Mouse (Mus musculus) yolk sac, embryonic 10.5 days (tissue): ENCODE measurements around the gene Tmem131l.

Experiments used
- DNase-seq: peaks from one replicate; pipeline ENCODE4 v3.0.0-alpha.2; 2017; ENCODE audit warnings: low spot score

Gene Tmem131l

GRCm38 (mm10) chr3:84010995-84011663 is 28.8 kb downstream of the Tmem131l start:
- DNase-seq = no peak

DNA sequence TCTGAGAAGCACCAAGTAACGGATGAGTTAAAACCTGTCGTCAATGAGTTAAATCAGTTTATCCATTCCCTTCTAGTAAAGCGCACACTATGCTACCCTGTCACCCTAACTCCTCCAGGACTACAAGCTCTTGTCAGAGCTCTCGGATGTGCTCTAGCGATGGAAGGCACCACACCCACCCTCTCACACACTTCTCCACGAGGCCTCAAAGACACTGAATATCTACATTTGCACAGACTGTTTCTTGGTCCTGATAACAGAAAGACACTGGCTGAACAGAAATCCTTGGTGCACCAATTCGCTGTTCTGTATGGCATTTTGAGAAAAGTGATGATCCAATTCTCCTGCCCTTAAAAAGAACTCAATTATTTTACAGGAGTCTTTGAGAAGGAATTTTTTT is 34.0 kb downstream of the Tmem131l start:
- DNase-seq = no peak

GRCm38 (mm10) chr3:84004330-84005090 is 35.5 kb downstream of the Tmem131l start:
- DNase-seq = no peak

GRCm38 (mm10) chr3:84002433-84003090 is 37.4 kb downstream of the Tmem131l start:
- peak; percentile 50 for DNase-seq

GRCm38 (mm10) chr3:83997563-83997962 is 42.4 kb downstream of the Tmem131l start:
- no peak for DNase-seq

DNA sequence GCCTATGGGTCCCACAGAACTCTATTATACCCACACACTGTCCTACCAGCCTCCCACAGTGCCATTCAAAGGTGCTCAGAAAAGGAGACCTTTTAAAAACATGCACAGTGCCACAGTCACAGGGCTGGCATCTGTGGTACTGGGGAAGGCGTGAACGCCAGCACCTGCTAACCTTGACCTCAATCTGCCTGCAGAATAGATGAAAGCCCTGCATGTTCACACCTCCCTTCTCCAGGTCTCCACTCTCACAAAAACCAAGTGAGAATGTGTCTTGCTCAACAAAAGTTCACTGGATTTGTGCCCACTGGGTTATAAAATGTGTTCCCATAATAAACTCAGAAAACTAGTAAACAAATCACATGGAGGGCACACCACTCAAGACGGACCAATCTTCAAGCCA is 42.9 kb downstream of the Tmem131l start:
- no peak for DNase-seq

- no peak for DNase-seq
These were observed 43.9 kb downstream of the Tmem131l start for GRCm38 (mm10) chr3:83996086-83996485.

- no peak for DNase-seq
These were observed 44.6 kb downstream of the Tmem131l start for GRCm38 (mm10) chr3:83995254-83995830.

GRCm38 (mm10) chr3:83994217-83994839 is 45.6 kb downstream of the Tmem131l start:
- DNase-seq = peak; percentile 84

- no peak for DNase-seq
These were observed 46.9 kb downstream of the Tmem131l start for GRCm38 (mm10) chr3:83993089-83993516.

DNA sequence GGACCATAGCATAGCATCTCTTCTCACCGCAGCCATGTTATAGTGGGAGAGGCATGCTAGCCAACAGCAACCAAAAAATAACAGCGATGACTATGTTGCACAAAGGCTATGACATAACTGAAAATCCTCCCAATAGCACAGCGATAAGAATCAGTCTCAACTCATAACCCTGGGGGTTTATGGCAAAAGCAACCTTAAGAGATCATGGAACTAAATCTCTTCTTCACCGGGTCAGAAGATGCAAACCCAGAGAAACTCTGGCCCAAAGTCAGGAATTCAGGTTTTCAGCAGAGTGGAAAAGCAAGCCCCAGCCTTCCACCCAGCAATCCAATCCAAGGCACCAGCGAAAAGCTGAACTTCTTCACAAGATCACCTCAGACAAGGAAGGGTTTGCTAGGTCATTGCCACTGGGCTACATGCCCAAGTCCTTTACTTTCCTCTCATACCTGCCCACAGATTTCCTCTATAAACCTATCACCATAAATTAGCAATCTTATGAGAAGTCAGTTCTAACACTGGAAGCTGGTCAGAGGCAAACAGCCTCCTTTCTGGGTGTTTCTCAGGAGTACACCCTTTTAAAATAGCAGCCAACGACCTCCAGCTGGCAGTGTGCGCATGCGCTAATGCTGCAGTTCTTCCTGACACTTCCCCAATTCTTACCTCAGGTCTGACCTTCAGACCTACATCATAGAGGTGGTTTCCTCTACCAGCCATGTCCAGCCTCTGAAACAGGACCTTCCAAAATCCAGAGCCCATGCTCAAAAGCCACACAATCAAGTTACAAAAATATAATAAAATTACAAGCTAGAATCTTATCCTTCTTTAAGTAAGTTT is 48.1 kb downstream of the Tmem131l start:
- DNase-seq = no peak

DNA sequence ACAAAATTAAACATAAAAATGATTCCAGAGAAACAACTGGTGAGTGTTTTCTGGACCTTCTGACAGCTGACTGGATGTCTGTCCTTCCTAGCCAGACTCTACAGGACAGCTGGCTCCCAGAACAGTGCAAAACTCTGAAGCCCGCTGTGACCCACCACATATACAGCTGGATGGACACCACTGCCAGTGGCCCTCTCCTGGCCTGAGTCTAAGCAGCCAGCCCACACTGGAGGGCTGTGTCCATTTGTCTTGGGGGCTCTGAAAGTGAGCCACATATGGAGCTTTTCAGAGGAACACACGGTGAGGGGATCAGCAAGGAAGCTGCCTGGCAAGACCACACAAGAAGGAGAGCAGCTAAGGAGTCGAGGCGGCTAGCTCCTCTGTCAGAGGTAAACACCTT is 51.8 kb downstream of the Tmem131l start:
- no peak for DNase-seq

DNA sequence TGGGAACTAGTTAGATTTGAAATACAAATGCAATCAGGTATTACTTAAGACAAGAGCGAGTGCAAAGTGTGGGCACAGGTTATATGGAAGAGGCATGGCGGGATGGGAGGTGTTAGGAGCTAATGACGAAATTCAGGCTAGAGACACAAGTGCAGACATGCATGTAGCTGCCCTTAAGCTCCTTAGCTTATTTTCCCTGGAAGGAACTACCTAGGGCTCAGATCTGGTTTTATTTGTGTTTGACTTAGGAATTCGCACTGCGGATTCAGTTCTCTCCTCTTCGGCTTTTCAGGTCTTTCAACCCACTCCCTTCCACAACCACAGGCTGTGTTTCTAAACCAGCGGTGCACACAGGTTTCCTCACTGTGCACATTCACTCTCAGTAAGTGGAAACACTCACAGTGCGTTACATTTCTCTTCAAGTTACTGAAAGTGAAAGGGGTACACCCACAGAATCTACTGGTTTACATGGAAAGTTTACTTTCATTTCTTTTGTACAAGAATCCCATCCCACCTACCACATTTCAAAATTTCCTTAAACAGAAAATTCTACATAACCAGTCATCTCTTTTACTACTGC is 52.4 kb downstream of the Tmem131l start:
- no peak for DNase-seq

DNA sequence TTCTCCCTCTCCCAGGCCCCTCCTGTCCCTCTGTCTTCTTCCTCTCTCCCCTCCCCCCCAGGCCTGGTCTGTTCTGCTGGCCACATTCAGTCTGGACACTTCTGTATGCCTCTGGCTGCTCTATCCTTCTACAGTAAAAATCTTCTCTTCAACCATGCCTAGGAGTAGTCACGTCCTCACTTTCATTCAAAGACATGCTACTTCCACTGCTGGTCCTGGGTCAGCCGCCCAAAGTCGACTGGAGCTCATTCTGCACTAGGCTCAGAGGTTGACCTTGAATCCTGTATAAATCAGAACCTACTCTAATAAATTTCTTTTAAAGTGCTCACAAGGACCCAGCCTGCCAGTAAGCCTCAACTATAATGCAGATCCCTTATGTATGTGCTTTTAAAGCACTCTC is 53.2 kb downstream of the Tmem131l start:
- DNase-seq = no peak

DNA sequence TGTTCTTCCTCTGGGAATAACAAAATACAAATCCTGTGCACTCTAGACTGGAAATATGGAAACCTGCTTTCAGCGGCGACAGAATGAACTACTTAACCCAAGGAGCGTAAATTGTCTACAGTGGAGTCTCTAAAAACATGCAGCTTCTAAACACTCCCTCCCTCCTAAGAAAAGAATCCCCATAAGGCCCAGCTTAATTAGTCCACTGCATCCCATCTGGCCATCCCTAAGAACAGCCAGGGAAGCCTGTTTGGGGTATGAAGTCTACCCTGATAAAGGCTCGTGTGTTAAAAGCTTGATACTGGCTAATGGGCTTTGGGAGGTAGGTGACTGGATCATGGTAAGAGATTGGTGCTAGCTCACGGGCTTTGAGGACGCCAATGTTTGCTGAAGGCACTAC is 54.5 kb downstream of the Tmem131l start:
- no peak for DNase-seq

DNA sequence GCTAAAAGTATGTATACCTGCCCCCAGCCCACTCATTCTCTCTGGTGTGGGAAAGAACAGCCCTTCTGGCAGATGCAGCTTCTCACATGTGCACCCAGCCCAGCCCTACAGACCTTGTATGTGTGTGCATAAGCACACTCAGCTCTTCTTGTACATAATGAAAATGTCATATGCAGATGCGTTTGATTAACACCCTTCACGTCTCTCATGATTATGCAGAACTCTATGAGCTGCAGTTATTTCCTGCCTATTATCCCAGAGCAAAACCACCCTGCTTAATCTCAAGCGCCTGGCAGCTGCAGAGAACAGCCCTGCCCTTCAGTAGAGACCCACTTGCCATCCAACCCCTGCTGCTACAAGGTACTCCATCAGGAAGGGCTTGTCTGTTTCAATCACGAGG is 55.6 kb downstream of the Tmem131l start:
- no peak for DNase-seq

DNA sequence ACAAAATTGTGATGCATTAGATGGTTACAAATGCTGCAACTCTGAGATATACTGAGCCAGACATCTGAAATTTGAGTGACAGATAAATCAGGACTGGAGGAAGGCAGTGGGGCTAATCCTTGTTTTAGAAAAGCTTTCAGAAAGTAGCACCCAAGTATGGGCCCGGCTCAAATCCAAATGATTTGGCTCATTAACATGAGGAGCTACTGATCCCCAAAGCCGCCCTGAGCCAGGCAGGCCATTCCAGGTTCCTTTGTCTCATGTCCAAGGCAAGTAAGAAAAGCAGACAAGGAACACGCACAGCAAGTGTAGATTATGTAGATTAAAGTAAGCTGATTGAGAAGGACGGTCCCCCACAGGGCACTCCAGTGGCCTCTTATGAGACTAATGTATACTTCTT is 57.2 kb downstream of the Tmem131l start:
- no peak for DNase-seq

DNA sequence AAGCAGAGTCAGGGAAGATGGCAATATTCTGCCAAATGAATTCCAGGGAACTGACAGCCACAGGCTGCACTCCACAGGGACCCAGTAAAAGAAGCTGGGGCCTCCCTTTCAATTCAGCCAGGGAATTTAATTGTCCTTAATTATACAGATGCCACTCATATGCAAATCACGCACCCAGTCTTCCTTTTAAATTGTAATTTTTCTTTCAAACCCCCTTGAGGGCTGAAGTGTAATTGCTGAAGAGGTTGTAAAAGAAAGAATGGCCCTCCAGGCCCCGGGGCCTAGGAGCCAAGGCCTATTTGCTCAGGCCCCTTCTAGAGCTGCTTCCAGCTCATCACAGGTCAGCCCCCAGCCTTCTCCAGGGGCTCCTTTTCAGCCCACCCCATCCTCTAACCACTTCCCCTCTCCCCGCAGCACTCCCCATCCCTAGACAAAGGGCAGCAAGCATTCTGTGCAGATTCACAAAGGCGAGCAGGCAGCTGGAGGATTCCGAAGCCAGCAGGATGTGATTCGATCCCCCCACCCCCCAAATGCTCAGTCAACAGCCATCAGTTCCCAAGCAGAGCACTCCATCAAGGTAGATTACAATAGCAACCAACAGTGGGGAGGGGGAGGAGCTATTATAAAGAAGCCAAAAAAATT is 59.6 kb downstream of the Tmem131l start:
- DNase-seq = no peak

DNA sequence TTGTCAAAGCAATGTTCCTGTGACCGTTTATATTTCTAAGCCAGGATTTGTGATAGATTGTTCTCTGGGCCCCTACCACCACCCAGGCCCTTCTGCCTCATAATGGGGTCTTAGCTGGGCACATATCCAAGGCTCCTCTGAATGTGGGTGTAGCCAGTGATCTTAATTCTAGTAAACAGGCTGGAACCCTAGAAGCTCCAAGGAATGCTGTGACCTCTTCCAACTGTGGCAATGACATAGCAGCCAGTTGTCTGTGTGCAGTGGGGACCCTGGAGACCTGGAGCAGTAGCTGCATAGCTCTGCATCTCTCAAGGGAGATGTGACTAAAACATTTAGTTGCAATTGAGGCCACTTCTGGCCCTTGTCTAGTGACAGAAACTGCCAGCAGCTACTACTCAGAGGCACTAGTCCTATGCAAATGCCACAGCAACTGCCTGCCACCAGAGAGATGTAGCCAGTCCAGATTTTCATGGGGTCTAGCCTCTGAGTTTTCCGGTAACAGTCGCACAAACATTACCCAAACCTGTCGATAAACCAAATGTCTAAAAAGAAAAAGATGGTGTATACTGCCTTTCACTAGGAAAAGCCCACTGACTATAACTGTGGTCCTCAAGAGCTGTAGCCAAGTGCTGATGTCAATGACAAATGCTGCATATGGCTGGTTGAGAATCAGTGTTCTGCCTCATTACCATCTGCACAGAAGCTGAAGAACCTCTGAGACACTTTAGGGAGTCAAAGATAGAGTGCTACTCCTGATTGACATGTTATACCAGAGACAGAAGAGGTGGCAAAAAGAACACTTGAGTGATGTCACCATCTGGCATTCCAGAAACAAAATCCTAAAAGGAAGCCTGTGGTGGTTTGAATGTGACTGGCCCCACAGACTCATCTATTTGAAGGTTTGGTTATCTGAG is 61.2 kb downstream of the Tmem131l start:
- DNase-seq = no peak
